Mouse (Mus musculus) kidney, adult 2 months (tissue): ENCODE data around the gene Cyp2d22.

Experiments used
- CTCF ChIP-seq: fragments of 200-500 bp; conservative IDR thresholded peaks from 2 replicates; pipeline ENCODE4 v1.5.1; 2011; ENCODE audit warnings: low read depth, mild to moderate bottlenecking, control low read depth, low read length, moderate library complexity, mixed read lengths; ENCODE audit not compliant: insufficient read depth, insufficient read length
- POLR2A ChIP-seq: fragments of 200-500 bp; IDR thresholded peaks from one replicate; pipeline ENCODE4 v1.6.1; 2011; ENCODE audit warnings: low read depth, low read length, control low read depth

- TF ChIP-seq POLR2A (no peak), CTCF (no peak)
These were observed 2.4 kb downstream of the Cyp2d22 start for GRCm38 (mm10) chr15:82377701-82378100.
